Mouse (Mus musculus): ENCODE data around the gene Fut9.

- TF ChIP-seq CTCF (IDR thresholded peaks at IDR 0.05; ENCODE audit: extremely low read depth, insufficient read depth, low read length) (no peak), POLR2A (IDR thresholded peaks at IDR 0.05; ENCODE audit: extremely low read depth, insufficient read depth, low read length) (no peak)
These were observed 14.8 kb downstream of the Fut9 start for GRCm38 (mm10) chr4:25785276-25785675.
